ENCODE assay signal across 24 mouse cellular contexts in genomic region chr2:172776485-172776884, GRCm38 (mm10).
DNase-seq lines count a peak whose midpoint lies in the region; ATAC-seq and TF ChIP-seq lines count a peak whose summit lies in the region.
"Had no signal": no experiment of that assay in that cellular context is flagged by ENCODE, and none has a peak within 500 bp of the region (broad histone marks: within the 10 kb centered on the region; RNA-seq: fewer than 3 reads in every experiment).

No protein-coding gene starts in this region.

- H3K27ac ChIP-seq in lung, postnatal 0 days (ENCODE audit: low read length): no peak overlapping the region
- H3K27ac ChIP-seq in kidney, embryonic 14.5 days (ENCODE audit: low read depth, low read length): no peak overlapping the region
- H3K27ac ChIP-seq: embryonic facial prominence, embryonic 12.5 days; limb, embryonic 13.5 days; liver, embryonic 13.5 days; midbrain, embryonic 15.5 days; neural tube, embryonic 15.5 days; stomach, embryonic 15.5 days had no signal

- TF ChIP-seq EP300 in lung, postnatal 0 days (IDR thresholded peaks at IDR 0.05): no peak

- no peak for ATAC-seq in lung, postnatal 0 days
- no peak for ATAC-seq in kidney, embryonic 14.5 days (ENCODE audit: low FRiP score, low TSS enrichment)
- ATAC-seq: forebrain, postnatal 0 days; hindbrain, embryonic 16.5 days; intestine, postnatal 0 days; midbrain, embryonic 15.5 days had no signal

- WGBS in lung, postnatal 0 days: 36% methylated on average over 12 of the region's 12 CpGs
- 61% methylated on average over 12 of the region's 12 CpGs for WGBS in kidney, embryonic 14.5 days

- H3K9ac ChIP-seq in lung, postnatal 0 days (replicated peaks; ENCODE audit: low read depth): no peak overlapping the region
- no peak overlapping the region for H3K9ac ChIP-seq in kidney, embryonic 14.5 days (ENCODE audit: low read depth, low read length)
- H3K9ac ChIP-seq: embryonic facial prominence, embryonic 12.5 days; forebrain, postnatal 0 days; limb, embryonic 13.5 days; liver, embryonic 13.5 days; midbrain, embryonic 15.5 days; neural tube, embryonic 15.5 days; stomach, embryonic 15.5 days had no signal

- peak; percentile 15 for DNase-seq in lung, postnatal 36 days
- DNase-seq in lung, postnatal 0 days (ENCODE audit: low spot score): no peak
- DNase-seq in 3134 (ENCODE audit: extremely low read depth, insufficient read length, low spot score) (peak; percentile 44), 3T3-L1 (ENCODE audit: low read depth, low spot score) (peak; percentile 16)
- DNase-seq in fibroblast of lung, adult 2 months (ENCODE audit: low read depth): peak; percentile 15
- no peak for DNase-seq in cerebellum, postnatal 4 days (ENCODE audit: low spot score in 2 of 2)
- DNase-seq in neural tube, embryonic 10.5 days (ENCODE audit: extremely low spot score, low spot score): no peak
- DNase-seq: cerebellum, adult 8-10 months; forebrain, postnatal 0 days; gastrocnemius, postnatal 10 days; heart, adult 18-20 months; heart, postnatal 36 days; liver, embryonic 13.5 days; lung, postnatal 14 days had no signal

- no peak for TF ChIP-seq CTCF in lung, postnatal 0 days (IDR thresholded peaks at IDR 0.05)

- H3K4me3 ChIP-seq in lung, postnatal 0 days (ENCODE audit: low read depth, low read length): no peak overlapping the region
- no peak overlapping the region for H3K4me3 ChIP-seq in kidney, embryonic 14.5 days (ENCODE audit: low read length)
- H3K4me3 ChIP-seq: embryonic facial prominence, embryonic 12.5 days; limb, embryonic 13.5 days; liver, embryonic 13.5 days; midbrain, embryonic 15.5 days; myocyte; neural tube, embryonic 15.5 days; stomach, embryonic 15.5 days had no signal

- no peaks in the 10 kb centered on the region for H3K9me3 ChIP-seq in lung, postnatal 0 days (ENCODE audit: low read length)
- H3K9me3 ChIP-seq in kidney, embryonic 14.5 days (ENCODE audit: control insufficient read depth, low read length): no peaks in the 10 kb centered on the region; the same call in 1 of the 2 replicates
- H3K9me3 ChIP-seq: embryonic facial prominence, embryonic 12.5 days; midbrain, embryonic 15.5 days; neural tube, embryonic 15.5 days; stomach, embryonic 15.5 days had no signal

- no peaks in the 10 kb centered on the region for H3K36me3 ChIP-seq in lung, postnatal 0 days (ENCODE audit: insufficient read depth, low read length)
- no peaks in the 10 kb centered on the region for H3K36me3 ChIP-seq in kidney, embryonic 14.5 days (ENCODE audit: control insufficient read depth, insufficient read depth, low read length)
- H3K36me3 ChIP-seq: embryonic facial prominence, embryonic 12.5 days; limb, embryonic 13.5 days; liver, embryonic 13.5 days; midbrain, embryonic 15.5 days; neural tube, embryonic 15.5 days; stomach, embryonic 15.5 days had no signal

- H3K4me2 ChIP-seq in lung, postnatal 0 days (replicated peaks; ENCODE audit: low read depth, low read length): no peak overlapping the region
- H3K4me2 ChIP-seq in kidney, embryonic 14.5 days (replicated peaks; ENCODE audit: low read depth, low read length): no peak overlapping the region
- H3K4me2 ChIP-seq: embryonic facial prominence, embryonic 12.5 days; limb, embryonic 13.5 days; liver, embryonic 13.5 days; midbrain, embryonic 15.5 days; neural tube, embryonic 15.5 days; stomach, embryonic 15.5 days had no signal

- H3K27me3 ChIP-seq in lung, postnatal 0 days (replicated peaks; ENCODE audit: insufficient read depth, low read length): no peaks in the 10 kb centered on the region
- H3K27me3 ChIP-seq in kidney, embryonic 14.5 days (ENCODE audit: control insufficient read depth, insufficient read depth, low read length): no peaks in the 10 kb centered on the region
- H3K27me3 ChIP-seq: stomach, embryonic 15.5 days had no signal

- no peaks in the 10 kb centered on the region for H3K4me1 ChIP-seq in lung, postnatal 0 days (ENCODE audit: insufficient read depth, low read depth, low read length)
- no peaks in the 10 kb centered on the region for H3K4me1 ChIP-seq in kidney, embryonic 14.5 days (ENCODE audit: control insufficient read depth, insufficient read depth, low read length)
- H3K4me1 ChIP-seq: liver, embryonic 13.5 days; megakaryocyte, embryonic 14.5 days; midbrain, embryonic 15.5 days; neural tube, embryonic 15.5 days; stomach, embryonic 15.5 days had no signal

Comparison
In these comparisons a context has a peak if more than half of its experiments do, and no peak if none do; other contexts are left out.
1. DNase-seq: peak in lung, postnatal 36 days (single experiment), 3134 (single experiment), 3T3-L1 (single experiment) and fibroblast of lung, adult 2 months (single experiment); none in lung, postnatal 0 days (single experiment), cerebellum, postnatal 4 days (0 of 2) and neural tube, embryonic 10.5 days (single experiment).